Mouse (Mus musculus) heart, embryonic 16.5 days (tissue): Measurements from ENCODE around the gene Tram2. TPM values are rescaled to one million over a fixed set of nuclear protein-coding genes. Genes with fewer than 3 reads are reported as not detected.

Source experiments
- ATAC-seq: fragments of 200-750 bp; cut with Nextera tagmentation; replicated peaks from 2 replicates; pipeline ENCODE4 v1.8.0; 2017; ENCODE audit warnings: moderate number of reproducible peaks; ENCODE audit not compliant: insufficient read depth, low FRiP score; ENCODE audit errors: extremely low read depth
- H3K27ac ChIP-seq: fragments of 300-500 bp; sonication (generic); 2 replicates; pipeline ENCODE4 v1.5.1; 2014; ENCODE audit warnings: mild to moderate bottlenecking, low read length, control low read depth, moderate library complexity
- H3K27me3 ChIP-seq: fragments of 300-500 bp; sonication (generic); 2 replicates; pipeline ENCODE4 v1.6.1; 2014; ENCODE audit warnings: low read length, mixed read lengths; ENCODE audit not compliant: control insufficient read depth, insufficient read depth
- H3K36me3 ChIP-seq: fragments of 300-500 bp; sonication (generic); 2 replicates; pipeline ENCODE4 v1.6.1; 2014; ENCODE audit not compliant: control insufficient read depth, insufficient read depth
- H3K4me1 ChIP-seq: fragments of 300-500 bp; sonication (generic); 2 replicates; pipeline ENCODE4 v1.6.1; 2014; ENCODE audit warnings: low read length, mixed read lengths; ENCODE audit not compliant: control insufficient read depth, insufficient read depth
- H3K4me2 ChIP-seq: fragments of 300-500 bp; sonication (generic); 2 replicates; pipeline ENCODE4 v1.6.1; 2014; ENCODE audit warnings: low read depth, mild to moderate bottlenecking, control low read depth, low read length
- H3K4me3 ChIP-seq: fragments of 300-500 bp; sonication (generic); 2 replicates; pipeline ENCODE4 v1.5.1; 2014; ENCODE audit warnings: mild to moderate bottlenecking, control low read depth, low read length
- H3K9ac ChIP-seq: fragments of 300-500 bp; sonication (generic); 2 replicates; pipeline ENCODE4 v1.6.1; 2014; ENCODE audit warnings: low read length, control low read depth
- H3K9me3 ChIP-seq: fragments of 300-500 bp; sonication (generic); replicated peaks from 2 replicates; pipeline ENCODE4 v1.6.1; 2016; ENCODE audit warnings: low read length; ENCODE audit not compliant: control insufficient read depth
- WGBS: fragments of 180-500 bp; shearing (Covaris S2); extraction: QIAGEN DNeasy Blood & Tissue Kit; methylation state at CpG from one replicate; pipeline ENCODE4 v1.1.7; 2014; 5-methylcytosine and 5-hydroxymethylcytosine counted together
- polyA plus RNA-seq: library from polyadenylated mRNA; unstranded; fragments of >200 nt; fragmentation: Nextera tagmentation; extraction: Ambion mirVana; gene quantifications from 2 replicates; pipeline ENCODE4 v1.2.1, GENCODE M21; 2015

Gene Tram2
- polyA plus RNA-seq, 1 experiment from 2014 or later: 3.3 TPM

GRCm38 (mm10) chr1:20995331-20995986 is 83.6 kb downstream of the Tram2 start:
- H3K36me3 ChIP-seq: no peaks in the 10 kb centered on the region
- H3K4me3 ChIP-seq: no peak overlapping the region
- no peak overlapping the region for H3K4me2 ChIP-seq
- H3K27ac ChIP-seq: 0 out of 2 replicates have a peak overlapping the region, but pooled peaks have one; percentile 28
- ATAC-seq: peak; percentile 49; the same call in 1 of the 2 replicates
- 41% methylated on average over 7 of the region's 7 CpGs for WGBS
- no peaks in the 10 kb centered on the region for H3K27me3 ChIP-seq
- peaks cover 14% of the 10 kb centered on the region; the same call in 1 of the 2 replicates for H3K4me1 ChIP-seq
- H3K9ac ChIP-seq: no peak overlapping the region
- H3K9me3 ChIP-seq: no peaks in the 10 kb centered on the region

- Histone ChIP-seq H3K4me2 (no peak overlapping the region), H3K4me1 (peaks cover 14% of the 10 kb centered on the region; the same call in 1 of the 2 replicates), H3K36me3 (no peaks in the 10 kb centered on the region), H3K9me3 (no peaks in the 10 kb centered on the region), H3K27ac (no peak overlapping the region), H3K4me3 (no peak overlapping the region), H3K9ac (no peak overlapping the region), H3K27me3 (no peaks in the 10 kb centered on the region)
- 68% methylated on average over 5 of the region's 5 CpGs for WGBS
- no peak for ATAC-seq
These were observed 84.7 kb downstream of the Tram2 start for GRCm38 (mm10) chr1:20994338-20994737.

GRCm38 (mm10) chr1:20993690-20994089 is 85.3 kb downstream of the Tram2 start:
- no peaks in the 10 kb centered on the region for H3K9me3 ChIP-seq
- no peak for ATAC-seq
- H3K4me2 ChIP-seq: no peak overlapping the region
- H3K4me1 ChIP-seq: peaks cover 14% of the 10 kb centered on the region; the same call in 1 of the 2 replicates
- WGBS: 73% methylated on average over 3 of the region's 3 CpGs
- H3K4me3 ChIP-seq: no peak overlapping the region
- no peak overlapping the region for H3K27ac ChIP-seq
- H3K9ac ChIP-seq: no peak overlapping the region
- H3K27me3 ChIP-seq: no peaks in the 10 kb centered on the region
- no peaks in the 10 kb centered on the region for H3K36me3 ChIP-seq

GRCm38 (mm10) chr1:20989461-20990083 is 89.5 kb downstream of the Tram2 start:
- ATAC-seq: no peak
- Histone ChIP-seq H3K4me3 (no peak overlapping the region), H3K9ac (no peak overlapping the region), H3K27me3 (no peaks in the 10 kb centered on the region), H3K36me3 (no peaks in the 10 kb centered on the region), H3K4me1 (no peaks in the 10 kb centered on the region), H3K27ac (no peak overlapping the region), H3K4me2 (no peak overlapping the region), H3K9me3 (no peaks in the 10 kb centered on the region)
- 78% methylated on average over 11 of the region's 11 CpGs for WGBS

GRCm38 (mm10) chr1:20986378-20987056 is 92.5 kb downstream of the Tram2 start:
- H3K27me3 ChIP-seq: no peaks in the 10 kb centered on the region
- H3K27ac ChIP-seq: no peak overlapping the region

GRCm38 (mm10) chr1:20984582-20984981 is 94.4 kb downstream of the Tram2 start:
- ATAC-seq: no peak
- H3K9me3 ChIP-seq: no peaks in the 10 kb centered on the region
- H3K9ac ChIP-seq: no peak overlapping the region
- no peak overlapping the region for H3K4me3 ChIP-seq
- H3K27ac ChIP-seq: no peak overlapping the region
- H3K4me2 ChIP-seq: no peak overlapping the region
- H3K36me3 ChIP-seq: no peaks in the 10 kb centered on the region
- WGBS: 66% methylated on average over 4 of the region's 4 CpGs
- no peaks in the 10 kb centered on the region for H3K27me3 ChIP-seq
- H3K4me1 ChIP-seq: no peaks in the 10 kb centered on the region

More at GRCm38 (mm10) chr1:20986378-20987056, 92.5 kb downstream of the Tram2 start:
- Histone ChIP-seq H3K9ac (no peak overlapping the region), H3K4me3 (no peak overlapping the region), H3K4me2 (no peak overlapping the region), H3K4me1 (no peaks in the 10 kb centered on the region), H3K36me3 (no peaks in the 10 kb centered on the region), H3K9me3 (no peaks in the 10 kb centered on the region)
- WGBS: 51% methylated on average over 10 of the region's 10 CpGs
- no peak for ATAC-seq

GRCm38 (mm10) chr1:20984103-20984502 is 94.9 kb downstream of the Tram2 start:
- 66% methylated on average over 2 of the region's 2 CpGs for WGBS
- Histone ChIP-seq H3K9me3 (no peaks in the 10 kb centered on the region), H3K9ac (no peak overlapping the region), H3K4me2 (no peak overlapping the region), H3K4me3 (no peak overlapping the region), H3K27me3 (no peaks in the 10 kb centered on the region), H3K36me3 (no peaks in the 10 kb centered on the region), H3K27ac (no peak overlapping the region), H3K4me1 (no peaks in the 10 kb centered on the region)
- no peak for ATAC-seq

- H3K4me2 ChIP-seq: no peak overlapping the region
- no peak for ATAC-seq
- H3K4me3 ChIP-seq: no peak overlapping the region
- no peaks in the 10 kb centered on the region for H3K27me3 ChIP-seq
- no peaks in the 10 kb centered on the region for H3K4me1 ChIP-seq
- WGBS: 85% methylated on average over 6 of the region's 6 CpGs
- H3K9ac ChIP-seq: no peak overlapping the region
- H3K36me3 ChIP-seq: no peaks in the 10 kb centered on the region
- no peaks in the 10 kb centered on the region for H3K9me3 ChIP-seq
- H3K27ac ChIP-seq: no peak overlapping the region
These were observed 97.3 kb downstream of the Tram2 start for GRCm38 (mm10) chr1:20981764-20982163.

GRCm38 (mm10) chr1:20980553-20980952 is 98.5 kb downstream of the Tram2 start:
- WGBS: 62% methylated on average over 1 of the region's 1 CpGs
- Histone ChIP-seq H3K27me3 (no peaks in the 10 kb centered on the region), H3K36me3 (no peaks in the 10 kb centered on the region), H3K4me3 (no peak overlapping the region), H3K4me2 (no peak overlapping the region), H3K9ac (no peak overlapping the region), H3K27ac (no peak overlapping the region), H3K4me1 (no peaks in the 10 kb centered on the region), H3K9me3 (no peaks in the 10 kb centered on the region)
- no peak for ATAC-seq
